Mouse (Mus musculus) lung, adult 2 months (tissue): Measurements from ENCODE around the gene Scn1b. TPM values are rescaled to one million over a fixed set of nuclear protein-coding genes. Genes with fewer than 3 reads are reported as not detected.

Source experiments
- DNase-seq: peaks from one replicate; pipeline ENCODE4 v3.0.0; 2022
- H3K4me1 ChIP-seq: fragments of 200-500 bp; 2 replicates; pipeline ENCODE4 v1.6.1; 2011; ENCODE audit warnings: low read length; ENCODE audit not compliant: control insufficient read depth, insufficient read depth
- H3K4me3 ChIP-seq: fragments of 200-500 bp; replicated peaks from 2 replicates; pipeline ENCODE3; 2011; ENCODE audit warnings: low read depth, mild to moderate bottlenecking, control low read depth, low read length; ENCODE audit errors: extremely low read depth
- CTCF ChIP-seq: fragments of 200-500 bp; IDR thresholded peaks from 2 replicates; pipeline ENCODE4 v1.5.1; 2011; ENCODE audit warnings: mild to moderate bottlenecking, low read length, control low read depth; ENCODE audit not compliant: insufficient read depth
- POLR2A ChIP-seq: fragments of 200-500 bp; IDR thresholded peaks from 2 replicates; pipeline ENCODE4 v1.6.1; 2011; ENCODE audit warnings: low read depth, mild to moderate bottlenecking, control low read depth, low read length, borderline replicate concordance; ENCODE audit errors: extremely low read depth
- WGBS: fragments of 180-500 bp; shearing (Covaris S2); methylation state at CpG from one replicate; pipeline ENCODE4 v1.1.7; 2018; 5-methylcytosine and 5-hydroxymethylcytosine counted together
- polyA plus RNA-seq: library from polyadenylated mRNA; depleted of rRNA; stranded (reverse); fragments of >200 nt; gene quantifications from 2 replicates; pipeline ENCODE4 v1.2.3, GENCODE M21; 2012

Scn1b gene
- polyA plus RNA-seq, 1 experiment: 43.9 TPM

DNA sequence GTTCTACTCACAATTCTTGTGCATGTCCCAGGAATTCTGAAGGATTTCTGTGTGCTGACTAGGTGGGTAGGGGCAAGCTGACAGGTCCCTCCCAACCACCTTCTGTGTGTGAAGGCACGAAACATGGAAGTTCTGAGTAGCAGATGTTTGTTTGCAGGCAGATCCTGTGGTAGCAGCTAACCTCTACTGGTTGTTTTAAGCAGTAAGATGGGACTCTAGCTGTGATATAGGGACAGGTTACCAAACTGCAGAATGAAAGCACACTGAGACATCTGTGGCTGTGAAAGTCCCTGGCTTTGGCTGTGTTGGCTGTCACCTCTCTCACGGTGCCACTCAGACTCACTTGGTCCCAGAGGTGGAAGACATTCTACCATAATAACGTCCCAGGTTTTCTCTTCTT is 34.4 kb upstream of the Scn1b start:
- H3K4me1 ChIP-seq: no peaks in the 10 kb centered on the region
- DNase-seq: no peak
- WGBS: 86% methylated on average over 3 of the region's 3 CpGs
- no peak for TF ChIP-seq CTCF
- TF ChIP-seq POLR2A: no peak
- no peak overlapping the region for H3K4me3 ChIP-seq

DNA sequence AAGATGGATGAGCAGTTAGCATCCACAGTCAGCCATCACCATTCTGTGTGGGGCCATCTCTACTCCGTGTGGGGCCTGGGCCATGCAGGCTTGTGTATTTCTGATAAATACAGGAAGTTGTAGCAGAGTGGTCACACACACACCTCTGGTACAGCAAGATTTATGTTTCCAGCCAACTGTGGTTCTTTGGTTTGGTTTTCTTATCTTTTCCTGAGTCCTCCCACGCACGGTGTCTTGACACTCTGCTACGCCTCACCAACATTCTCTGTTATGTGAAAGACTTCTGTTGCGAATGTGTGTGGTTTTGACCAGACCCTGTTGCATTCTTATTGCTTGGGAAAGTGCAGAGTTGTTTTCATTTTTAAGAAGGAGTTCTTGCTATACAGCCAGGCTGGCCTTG is 34.0 kb upstream of the Scn1b start:
- no peak for TF ChIP-seq CTCF
- no peak for TF ChIP-seq POLR2A
- H3K4me3 ChIP-seq: no peak overlapping the region
- DNase-seq: no peak
- 44% methylated on average over 5 of the region's 5 CpGs for WGBS
- no peaks in the 10 kb centered on the region for H3K4me1 ChIP-seq

DNA sequence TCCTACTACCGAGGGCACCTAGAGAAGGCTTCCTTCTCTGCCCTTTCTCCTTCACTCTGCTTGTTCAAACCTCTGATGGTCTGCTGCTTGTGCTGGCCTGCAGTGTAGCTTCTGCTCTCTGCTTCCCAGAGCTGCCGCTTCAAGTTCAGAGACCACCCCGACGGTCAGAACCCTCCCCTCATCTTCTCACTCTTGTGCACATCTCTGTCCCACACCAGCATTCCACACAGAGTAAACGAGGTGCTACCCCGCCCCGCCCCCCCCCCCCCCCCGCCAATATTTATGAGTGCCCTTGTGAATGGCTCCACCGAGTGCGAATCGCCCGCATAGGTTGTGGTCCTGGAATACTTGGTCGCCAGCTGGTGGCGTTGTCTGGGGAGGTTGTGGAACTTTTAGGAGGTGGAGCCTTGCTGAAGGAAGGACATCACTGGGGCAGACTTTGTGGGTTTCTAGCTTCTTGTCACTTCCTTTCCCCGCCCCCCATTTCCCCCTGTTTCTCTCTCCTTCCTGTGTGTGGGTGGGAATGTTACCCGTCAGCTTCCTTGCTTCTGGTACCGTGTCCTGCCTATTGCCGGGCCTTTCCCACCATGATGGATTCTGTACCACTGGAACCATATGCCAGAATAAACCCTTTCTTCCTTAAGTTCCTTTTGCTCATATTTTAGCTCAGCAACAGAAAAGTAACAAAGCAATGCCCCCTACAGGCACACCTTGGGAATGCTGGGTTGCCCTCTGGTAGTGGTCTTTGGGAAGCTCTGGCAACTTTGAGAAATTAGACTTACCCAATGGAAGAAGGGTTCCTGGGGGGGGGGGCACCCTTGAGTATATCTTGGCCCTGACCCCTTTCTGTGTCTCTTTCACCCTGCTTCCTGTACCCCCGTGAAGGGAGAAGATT is 29.5 kb upstream of the Scn1b start:
- no peak for DNase-seq
- TF ChIP-seq CTCF: peak; percentile 34; the same call in 1 of the 2 replicates
- TF ChIP-seq POLR2A: no peak
- H3K4me1 ChIP-seq: peaks cover 4% of the 10 kb centered on the region
- 30% methylated on average over 19 of the region's 19 CpGs for WGBS
- no peak overlapping the region for H3K4me3 ChIP-seq

DNA sequence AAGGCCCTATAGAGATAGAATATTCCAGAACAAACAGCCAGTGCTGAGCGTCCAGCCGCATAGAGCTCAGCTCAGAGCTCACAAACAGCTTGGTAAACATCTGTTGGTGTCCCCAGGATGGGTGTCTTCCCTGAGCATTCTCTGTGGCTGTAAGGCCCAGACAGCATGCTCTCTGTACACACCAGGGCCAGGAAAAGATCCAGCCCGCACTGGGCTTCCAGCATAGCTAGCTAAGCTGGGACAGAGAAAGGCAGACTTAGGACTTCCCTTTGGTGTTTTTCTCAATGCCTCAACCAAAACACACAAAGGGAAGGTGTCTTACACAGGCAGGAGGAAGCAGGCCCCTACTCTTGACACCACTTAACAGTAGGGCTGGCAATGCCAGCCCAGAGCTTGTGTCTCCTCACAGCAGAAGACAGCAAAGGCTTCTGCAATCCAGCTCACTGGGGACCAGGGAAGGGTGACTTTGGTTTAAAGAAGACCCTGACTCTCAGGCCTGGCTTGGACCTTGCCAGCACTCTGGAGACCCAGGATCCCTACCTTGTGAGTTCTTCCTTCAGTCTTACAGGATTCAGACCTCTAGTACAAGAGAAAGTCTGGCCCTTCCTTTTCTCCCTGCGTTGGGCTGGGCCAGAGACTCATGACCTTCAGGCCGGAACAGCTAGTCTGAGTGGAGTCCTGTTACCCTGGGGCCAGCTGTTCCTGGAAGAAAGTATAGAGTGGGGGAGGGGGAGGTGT is 28.7 kb upstream of the Scn1b start, which contains the start of gene Gramd1a:
Gramd1a (minus strand) TSS at position 601 of the 738 bp plus-strand sequence.
- no peak for DNase-seq
- WGBS: 57% methylated on average over 5 of the region's 5 CpGs
- TF ChIP-seq CTCF (no peak), POLR2A (no peak)
- H3K4me3 ChIP-seq: no peak within 1 kb of the TSS
- peaks cover 4% of the 10 kb centered on the region for H3K4me1 ChIP-seq

DNA sequence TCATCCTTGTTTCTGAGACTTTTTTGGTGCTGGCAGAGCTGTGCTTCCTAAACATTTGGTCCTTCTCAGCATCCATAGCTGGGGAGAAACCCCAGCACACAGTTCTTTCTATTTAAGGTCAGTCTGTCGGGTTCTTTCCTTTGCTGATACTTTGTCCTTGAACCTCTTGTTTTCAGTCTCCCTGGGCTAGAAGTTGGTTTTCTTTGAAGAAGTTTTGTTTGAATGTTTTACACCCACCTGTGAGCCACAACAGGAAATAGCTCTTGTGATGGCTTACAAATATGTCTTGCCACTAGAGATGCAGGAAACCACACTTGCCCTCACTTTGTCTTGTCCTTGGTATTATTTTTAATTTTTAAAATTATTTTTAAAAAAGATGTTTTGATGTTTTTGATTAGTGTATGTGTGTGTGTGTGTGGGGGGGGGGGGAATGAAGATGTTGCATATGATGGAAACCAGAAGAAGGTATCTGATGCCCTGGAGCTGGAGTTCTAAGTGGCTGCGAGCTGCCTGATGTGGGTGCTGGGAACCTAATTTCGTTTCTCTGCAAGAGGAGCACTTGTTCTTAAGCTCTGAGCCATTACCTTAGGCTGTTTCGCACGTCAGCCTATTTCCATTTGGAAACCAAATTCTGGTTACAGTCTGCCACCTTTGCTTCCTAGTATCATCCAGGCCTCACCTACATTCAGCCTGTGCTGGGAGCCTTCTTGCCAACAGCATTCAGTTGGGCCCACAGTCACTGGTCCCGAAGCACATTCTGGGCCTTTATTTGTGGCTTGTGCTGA is 26.9 kb upstream of the Scn1b start:
- no peak overlapping the region for H3K4me3 ChIP-seq
- TF ChIP-seq POLR2A: no peak
- H3K4me1 ChIP-seq: peaks cover 7% of the 10 kb centered on the region
- WGBS: 86% methylated on average over 6 of the region's 6 CpGs
- no peak for DNase-seq

DNA sequence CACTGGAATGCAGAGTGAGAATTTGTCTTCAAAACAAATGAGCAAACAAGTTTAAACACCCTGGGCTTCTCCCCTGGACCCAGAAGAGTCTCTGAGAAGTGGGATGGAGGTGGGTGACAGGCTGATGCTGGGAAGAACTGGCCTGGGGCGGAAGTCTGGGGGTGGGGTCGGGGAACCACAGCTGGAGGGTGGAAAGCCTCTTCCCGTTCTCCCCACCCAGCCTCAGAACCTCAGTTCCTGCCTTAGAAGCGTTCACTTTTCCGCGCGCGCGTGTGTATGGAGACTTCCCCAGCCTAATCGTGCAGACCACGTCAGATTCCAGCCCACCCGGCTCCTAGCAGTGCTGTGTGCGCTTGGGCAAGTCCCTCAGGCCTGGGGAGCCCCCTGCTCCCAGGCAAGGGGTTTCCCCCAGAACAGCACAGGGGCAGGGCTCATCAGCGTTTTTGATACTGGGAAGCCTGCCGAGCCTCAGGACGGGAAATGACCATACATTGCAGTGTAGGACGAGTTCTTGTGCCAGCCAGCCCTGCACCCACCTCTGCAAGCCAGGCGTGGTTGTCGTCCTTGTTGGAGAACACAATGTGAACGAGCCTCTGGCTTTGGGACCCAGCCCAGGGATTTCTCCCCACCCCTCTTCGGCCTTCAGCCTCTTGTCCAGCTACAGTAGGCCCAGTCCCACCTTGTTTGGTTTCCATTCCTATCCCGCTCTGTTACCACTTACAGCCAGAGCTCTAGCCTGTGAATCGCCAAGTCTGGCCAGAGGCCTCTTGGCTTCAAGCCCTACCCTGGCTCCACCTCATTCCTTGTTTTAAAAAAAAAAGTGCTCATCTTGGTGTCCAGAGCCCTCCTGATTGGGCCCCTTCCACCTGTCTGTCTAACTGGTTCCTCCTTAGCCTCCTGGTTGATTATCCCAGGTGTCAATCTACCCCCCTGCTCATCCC is 24.8 kb upstream of the Scn1b start:
- Histone ChIP-seq H3K4me1 (peaks cover 10% of the 10 kb centered on the region), H3K4me3 (peak overlapping the region; percentile 80)
- WGBS: 4% methylated on average over 23 of the region's 23 CpGs
- DNase-seq: peak; percentile 72
- TF ChIP-seq POLR2A (peak; percentile 65; the same call in 1 of the 2 replicates), CTCF (no peak)

DNA sequence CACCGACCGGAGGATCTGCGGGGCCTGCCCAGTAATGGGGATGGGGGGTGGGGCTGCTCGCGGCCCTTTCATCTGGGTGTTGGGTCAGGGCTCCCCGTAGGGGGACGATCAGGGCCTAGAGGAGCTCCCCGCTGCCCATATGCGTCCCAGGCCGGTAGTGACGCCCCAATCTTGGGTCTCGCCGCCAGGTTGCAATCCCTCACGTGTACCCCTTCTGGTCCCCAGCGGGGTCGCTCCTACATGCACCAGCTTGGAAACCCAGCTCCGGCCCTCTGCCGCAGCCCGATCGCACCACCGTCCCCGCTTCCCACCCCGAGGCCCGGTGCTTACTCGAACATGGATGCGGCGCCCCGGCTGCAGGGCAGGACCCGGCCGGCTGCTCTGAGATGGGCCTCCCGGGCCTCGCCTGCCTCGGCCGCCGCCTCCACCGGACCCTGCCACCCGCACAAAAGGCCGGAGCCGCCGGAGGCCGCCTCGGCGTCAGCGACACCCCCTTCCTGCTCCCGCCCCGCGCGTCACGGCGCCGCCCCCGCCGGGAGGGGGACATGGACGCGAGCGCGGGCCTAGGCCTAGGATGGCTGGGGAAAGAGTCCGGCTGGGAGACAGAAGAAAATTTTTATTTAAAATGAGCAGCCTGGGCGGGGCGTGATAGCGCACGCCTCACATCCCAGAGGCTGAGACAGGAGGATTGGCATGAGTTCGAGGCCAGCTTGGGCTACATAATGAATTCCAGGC is 23.9 kb upstream of the Scn1b start:
- DNase-seq: peak; percentile 91
- H3K4me1 ChIP-seq: peaks cover 13% of the 10 kb centered on the region
- under 1% methylated on average over 63 of the region's 63 CpGs for WGBS
- H3K4me3 ChIP-seq: peak overlapping the region; percentile 88
- TF ChIP-seq CTCF (no peak), POLR2A (peak; percentile 67; the same call in 1 of the 2 replicates)
